Mouse (Mus musculus): Measurements from ENCODE around the gene Pld3.
A peak's percentile ranks its signal among the peaks of the same experiment; 100 is the strongest.

GRCm38 (mm10) chr7:27542392-27543033, 10.5 kb downstream of the Pld3 start:
- TF ChIP-seq CTCF (IDR thresholded peaks at IDR 0.05; ENCODE audit: control insufficient read depth, insufficient read depth, low read length) = no peak
- peak; percentile 70; the same call in 1 of the 2 replicates for TF ChIP-seq POLR2A (IDR thresholded peaks at IDR 0.05; ENCODE audit: borderline replicate concordance, control insufficient read depth, low read depth, low read length)
